Mouse (Mus musculus): Measurements from ENCODE around the gene Heatr1. TPM values are rescaled to one million over a fixed set of nuclear protein-coding genes. Genes with fewer than 3 reads are reported as not detected.

Heatr1 gene
- polyA plus RNA-seq, 1 experiment from 2014 or later = 26.9 TPM

DNA sequence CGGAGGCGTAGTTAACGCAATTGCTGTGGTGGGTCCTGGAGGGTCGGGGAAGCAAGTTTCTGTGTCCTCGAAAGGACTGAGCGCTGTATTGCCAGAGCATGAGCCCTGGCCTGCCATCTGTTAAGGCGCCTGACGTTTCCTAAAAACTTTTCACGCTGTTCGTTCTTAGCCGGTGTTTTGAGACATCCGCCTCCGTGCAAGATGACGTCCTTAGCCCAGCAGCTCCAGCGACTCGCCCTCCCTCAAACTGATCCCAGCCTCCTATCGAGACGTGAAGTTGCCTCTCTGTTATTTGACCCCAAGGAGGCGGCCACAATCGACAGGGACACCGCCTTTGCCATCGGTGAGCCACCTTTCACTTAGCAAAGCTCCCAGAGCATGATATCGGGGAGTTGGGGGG lies 744 bp downstream of the Heatr1 start:
- H3K27ac ChIP-seq (replicated peaks) = no peak overlapping the region; the same call in 1 of the 2 replicates
- no peak for ATAC-seq (ENCODE audit: low FRiP score, low read depth)
- no peaks in the 10 kb centered on the region for H3K9me3 ChIP-seq
- H3K9ac ChIP-seq (replicated peaks) = peak overlapping the region; percentile 72
- peaks cover 10% of the 10 kb centered on the region for H3K27me3 ChIP-seq
- H3K4me2 ChIP-seq (replicated peaks) = peak overlapping the region; percentile 94
- peak overlapping the region; percentile 90 for H3K4me3 ChIP-seq
- H3K4me1 ChIP-seq = peaks cover 8% of the 10 kb centered on the region
- peaks cover 17% of the 10 kb centered on the region for H3K36me3 ChIP-seq
- WGBS = under 1% methylated on average over 23 of the region's 23 CpGs

DNA sequence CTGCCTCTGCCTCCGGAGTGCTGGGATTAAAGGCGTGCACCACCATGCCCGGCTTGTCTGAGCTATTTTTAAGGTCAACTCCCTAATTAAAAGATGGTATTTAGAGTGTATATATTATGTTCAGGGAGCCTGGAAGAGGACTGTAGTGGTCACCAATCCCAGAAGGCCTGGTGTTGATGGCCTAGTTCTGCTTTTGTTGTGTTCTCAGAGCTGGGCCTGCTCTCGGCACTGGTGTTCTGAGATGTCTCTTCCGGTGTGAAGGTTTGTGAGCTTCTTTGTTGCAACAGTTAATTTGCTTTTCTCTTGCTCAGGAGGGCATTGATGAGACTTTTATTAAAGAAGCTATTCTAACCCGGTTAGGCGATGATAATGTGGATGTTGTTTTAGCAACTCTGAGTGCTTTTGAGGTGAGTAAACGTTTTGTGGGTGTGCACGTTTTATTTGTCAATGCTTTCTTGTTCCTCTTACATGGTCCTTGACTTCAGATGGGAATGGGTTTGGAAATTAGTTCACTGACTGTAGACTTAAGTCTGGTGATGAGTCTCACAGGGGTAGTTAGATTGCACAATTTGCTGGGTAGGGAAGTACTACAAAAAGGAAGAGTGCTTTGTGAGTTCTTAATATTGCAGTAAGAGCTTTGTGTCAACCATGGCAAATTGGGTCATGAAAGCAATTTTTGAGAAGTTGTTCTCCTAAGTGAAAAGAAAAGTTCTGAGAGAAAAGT lies 13.7 kb downstream of the Heatr1 start:
- 86% methylated on average over 9 of the region's 9 CpGs for WGBS
- Histone ChIP-seq H3K36me3 (peaks cover 65% of the 10 kb centered on the region), H3K4me1 (no peaks in the 10 kb centered on the region), H3K4me3 (no peak overlapping the region), H3K4me2 (replicated peaks) (no peak overlapping the region), H3K27me3 (no peaks in the 10 kb centered on the region), H3K27ac (replicated peaks) (no peak overlapping the region), H3K9ac (replicated peaks) (no peak overlapping the region), H3K9me3 (no peaks in the 10 kb centered on the region)
- no peak for ATAC-seq (ENCODE audit: low FRiP score, low read depth)

DNA sequence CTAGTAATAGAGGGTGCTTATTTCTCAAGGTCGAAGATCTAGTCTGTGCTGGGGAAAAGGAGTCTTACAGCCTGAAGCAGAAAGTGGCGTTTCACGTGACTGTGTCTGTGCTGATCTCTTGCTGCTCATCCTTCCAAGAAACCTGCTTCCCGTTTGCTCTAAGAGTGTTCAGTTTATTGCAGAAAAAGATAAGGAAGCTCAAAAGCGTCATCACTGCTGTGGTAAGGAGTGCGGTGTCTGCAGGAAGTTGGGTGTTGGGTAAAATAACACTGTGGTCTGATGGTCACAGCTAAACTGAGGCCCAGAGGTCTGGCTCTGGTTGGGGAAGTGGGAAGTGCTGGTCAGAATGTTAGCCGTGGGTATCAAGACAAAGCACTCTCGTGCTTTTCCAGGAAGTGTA lies 17.2 kb downstream of the Heatr1 start:
- H3K4me3 ChIP-seq = no peak overlapping the region
- ATAC-seq (ENCODE audit: low FRiP score, low read depth) = no peak
- H3K27ac ChIP-seq (replicated peaks) = no peak overlapping the region
- no peak overlapping the region for H3K4me2 ChIP-seq (replicated peaks)
- peaks cover 73% of the 10 kb centered on the region for H3K36me3 ChIP-seq
- 89% methylated on average over 8 of the region's 8 CpGs for WGBS
- no peak overlapping the region for H3K9ac ChIP-seq (replicated peaks)
- no peaks in the 10 kb centered on the region for H3K4me1 ChIP-seq
- no peaks in the 10 kb centered on the region for H3K9me3 ChIP-seq
- H3K27me3 ChIP-seq = no peaks in the 10 kb centered on the region

DNA sequence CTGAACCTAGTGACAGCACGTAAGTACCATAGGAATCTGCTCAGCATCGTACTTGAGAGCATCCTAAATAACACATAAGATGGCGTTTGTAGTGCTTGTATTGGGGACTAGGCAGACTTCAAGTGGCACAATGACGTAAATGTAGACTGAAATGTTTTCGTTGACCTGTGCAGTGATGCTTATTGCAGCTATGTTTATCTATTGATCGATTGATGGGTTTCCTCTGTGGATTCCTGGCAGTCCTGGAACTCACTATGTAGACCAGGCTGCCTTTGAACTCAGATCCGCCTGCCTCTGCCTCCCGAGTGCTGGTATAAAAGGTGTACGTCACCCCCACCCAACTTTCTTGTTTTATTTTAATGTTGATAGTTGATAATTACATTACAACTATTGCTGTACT lies 25.8 kb downstream of the Heatr1 start:
- WGBS = 94% methylated on average over 9 of the region's 9 CpGs
- H3K4me3 ChIP-seq = no peak overlapping the region
- no peaks in the 10 kb centered on the region for H3K27me3 ChIP-seq
- H3K27ac ChIP-seq (replicated peaks) = no peak overlapping the region
- no peaks in the 10 kb centered on the region for H3K4me1 ChIP-seq
- ATAC-seq (ENCODE audit: low FRiP score, low read depth) = no peak
- H3K4me2 ChIP-seq (replicated peaks) = no peak overlapping the region
- peaks cover 89% of the 10 kb centered on the region for H3K36me3 ChIP-seq
- no peak overlapping the region for H3K9ac ChIP-seq (replicated peaks)
- no peaks in the 10 kb centered on the region for H3K9me3 ChIP-seq

DNA sequence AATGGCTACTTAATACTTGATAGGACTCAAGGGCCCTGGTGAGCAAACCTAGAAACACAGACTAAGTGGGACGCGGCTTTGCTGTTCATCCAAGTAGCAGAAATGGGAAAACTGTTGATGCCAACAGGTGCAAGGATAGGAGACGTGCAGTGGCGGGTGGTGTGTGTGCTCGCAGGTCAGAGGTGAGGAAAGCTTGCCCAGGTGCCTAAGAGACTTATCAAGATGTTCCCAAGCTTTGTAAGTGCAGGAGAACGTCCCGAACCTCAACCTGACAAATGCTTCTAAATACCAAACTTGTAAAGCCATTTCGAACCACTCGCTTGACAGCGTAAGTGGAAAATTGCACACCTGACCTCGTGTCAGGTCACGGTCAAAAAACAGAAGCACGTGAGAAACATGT lies 33.7 kb downstream of the Heatr1 start:
- no peaks in the 10 kb centered on the region for H3K27me3 ChIP-seq
- H3K36me3 ChIP-seq = peaks cover 93% of the 10 kb centered on the region
- 97% methylated on average over 13 of the region's 13 CpGs for WGBS
- no peak overlapping the region for H3K27ac ChIP-seq (replicated peaks)
- H3K9me3 ChIP-seq = no peaks in the 10 kb centered on the region
- H3K4me2 ChIP-seq (replicated peaks) = no peak overlapping the region
- H3K4me3 ChIP-seq = no peak overlapping the region
- H3K4me1 ChIP-seq = no peaks in the 10 kb centered on the region
- no peak for ATAC-seq (ENCODE audit: low FRiP score, low read depth)
- no peak overlapping the region for H3K9ac ChIP-seq (replicated peaks)

DNA sequence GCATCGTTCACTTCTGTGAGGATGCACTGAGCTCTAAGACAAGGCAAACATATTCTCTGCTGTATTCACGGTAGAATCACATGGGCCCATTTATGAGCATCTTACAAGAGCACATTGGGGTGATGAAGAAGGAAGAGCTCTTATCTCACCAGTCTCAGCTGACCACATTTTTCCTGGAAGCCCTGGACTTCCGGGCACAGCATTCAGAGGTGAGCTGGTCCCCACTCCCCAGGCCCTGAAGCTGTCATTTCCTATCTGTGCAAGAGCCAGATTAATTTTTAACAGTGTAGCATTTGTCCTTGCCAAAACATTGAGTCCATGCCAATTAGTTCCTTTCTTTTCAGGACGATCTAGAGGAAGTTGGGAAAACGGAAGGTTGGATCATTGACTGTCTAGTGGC lies 39.0 kb downstream of the Heatr1 start:
- Histone ChIP-seq H3K4me3 (no peak overlapping the region), H3K4me2 (replicated peaks) (no peak overlapping the region), H3K36me3 (peaks cover 87% of the 10 kb centered on the region), H3K27ac (replicated peaks) (no peak overlapping the region), H3K9me3 (no peaks in the 10 kb centered on the region), H3K4me1 (no peaks in the 10 kb centered on the region), H3K27me3 (no peaks in the 10 kb centered on the region), H3K9ac (replicated peaks) (no peak overlapping the region)
- no peak for ATAC-seq (ENCODE audit: low FRiP score, low read depth)
- 96% methylated on average over 5 of the region's 5 CpGs for WGBS

DNA sequence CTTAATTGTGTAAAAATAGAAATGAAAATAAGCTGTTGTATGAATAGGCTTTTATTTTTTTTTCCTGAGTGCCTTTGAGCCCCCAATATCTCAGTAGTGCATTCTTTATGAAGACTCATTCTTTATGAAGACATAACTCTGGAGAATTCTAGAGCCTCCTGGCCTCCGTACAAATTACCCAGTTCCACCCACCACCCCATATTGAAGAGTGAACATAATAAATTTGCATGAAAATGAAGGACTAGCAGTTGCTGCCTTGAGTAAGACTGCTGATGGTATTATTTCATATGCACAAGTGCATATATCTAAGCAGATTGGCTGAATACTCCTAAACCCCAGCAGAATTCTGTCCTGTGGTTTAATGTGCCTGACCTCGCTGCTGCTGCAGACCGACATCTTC lies 44.8 kb downstream of the Heatr1 start:
- Histone ChIP-seq H3K9ac (replicated peaks) (no peak overlapping the region), H3K4me1 (no peaks in the 10 kb centered on the region), H3K9me3 (no peaks in the 10 kb centered on the region), H3K4me3 (no peak overlapping the region), H3K27me3 (no peaks in the 10 kb centered on the region), H3K4me2 (replicated peaks) (no peak overlapping the region), H3K27ac (replicated peaks) (no peak overlapping the region), H3K36me3 (peaks cover 60% of the 10 kb centered on the region)
- 93% methylated on average over 3 of the region's 3 CpGs for WGBS
- ATAC-seq (ENCODE audit: low FRiP score, low read depth) = no peak

DNA sequence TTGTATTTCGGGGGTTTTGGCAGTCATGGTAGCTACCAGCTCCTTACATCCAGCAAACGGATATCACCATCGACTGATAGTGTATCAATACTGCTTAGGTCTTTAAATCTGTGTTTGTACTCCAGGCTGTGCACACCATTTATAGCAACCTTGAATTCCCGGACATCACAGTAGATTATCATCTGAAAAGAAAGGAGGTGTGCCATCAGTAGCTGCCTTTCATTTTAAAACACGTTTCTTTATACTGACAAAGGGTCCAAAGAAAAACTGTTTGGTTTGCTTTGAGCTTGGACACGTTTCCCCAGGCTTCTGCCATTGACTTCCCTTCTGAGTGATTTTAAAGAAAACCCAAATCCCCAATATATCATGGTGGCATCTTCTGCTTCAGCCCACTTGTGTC lies 46.0 kb downstream of the Heatr1 start:
- Histone ChIP-seq H3K27ac (replicated peaks) (no peak overlapping the region), H3K27me3 (no peaks in the 10 kb centered on the region), H3K4me2 (replicated peaks) (no peak overlapping the region), H3K36me3 (peaks cover 48% of the 10 kb centered on the region), H3K9ac (replicated peaks) (no peak overlapping the region), H3K4me3 (no peak overlapping the region), H3K4me1 (no peaks in the 10 kb centered on the region), H3K9me3 (no peaks in the 10 kb centered on the region)
- no peak for ATAC-seq (ENCODE audit: low FRiP score, low read depth)
- 87% methylated on average over 6 of the region's 6 CpGs for WGBS

DNA sequence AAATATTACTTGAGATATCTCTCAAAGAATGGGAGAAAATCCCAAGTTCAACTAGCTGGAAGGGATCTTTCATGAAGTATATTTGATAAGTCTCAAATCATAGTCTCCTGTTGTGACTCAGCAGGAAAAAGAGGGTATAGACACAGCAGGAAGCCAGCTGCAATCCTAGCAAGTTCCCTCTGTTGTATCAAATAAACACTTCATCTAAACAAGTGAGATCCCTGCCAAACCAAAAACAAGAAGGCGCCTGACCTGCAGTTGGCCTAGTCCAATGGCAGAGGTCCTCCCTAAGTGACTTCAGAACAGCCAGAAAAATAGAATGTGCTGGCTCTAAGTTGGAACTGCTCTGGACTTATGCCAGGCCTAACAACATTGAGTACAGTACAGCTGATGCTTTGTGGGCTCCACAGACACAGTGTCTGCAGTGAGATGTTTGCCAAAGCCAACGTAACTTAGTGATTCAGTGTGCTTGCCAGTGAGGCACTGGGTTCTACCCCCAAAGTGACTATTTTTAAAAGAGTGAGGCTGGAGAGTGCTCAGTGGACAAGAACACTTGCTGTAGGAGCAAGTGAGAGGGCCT lies 47.3 kb downstream of the Heatr1 start:
- ATAC-seq (ENCODE audit: low FRiP score, low read depth) = no peak
- H3K4me3 ChIP-seq = no peak overlapping the region
- WGBS = 81% methylated on average over 2 of the region's 2 CpGs
- H3K27me3 ChIP-seq = no peaks in the 10 kb centered on the region
- peaks cover 39% of the 10 kb centered on the region for H3K36me3 ChIP-seq
- H3K27ac ChIP-seq (replicated peaks) = no peak overlapping the region
- no peaks in the 10 kb centered on the region for H3K4me1 ChIP-seq
- no peak overlapping the region for H3K4me2 ChIP-seq (replicated peaks)
- H3K9me3 ChIP-seq = no peaks in the 10 kb centered on the region
- no peak overlapping the region for H3K9ac ChIP-seq (replicated peaks)

DNA sequence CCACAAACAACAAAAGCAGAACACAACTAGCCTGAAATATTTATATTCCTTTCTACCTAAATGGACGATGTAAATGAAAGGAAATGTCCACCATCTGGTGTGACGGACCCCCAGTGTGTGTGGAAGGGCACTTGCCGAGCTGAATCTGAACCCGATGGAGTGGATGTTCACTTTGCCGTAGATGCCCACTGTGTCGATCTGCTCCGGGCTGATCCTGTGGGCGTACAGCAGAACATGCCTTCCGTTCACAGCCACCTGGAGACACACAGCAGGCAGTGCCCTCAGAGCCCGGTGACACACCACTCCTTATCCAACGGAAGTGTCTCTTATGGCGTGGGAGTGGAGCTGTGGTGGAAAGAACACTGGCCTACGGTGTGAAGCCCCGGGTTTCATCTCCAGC lies 58.3 kb downstream of the Heatr1 start:
- ATAC-seq (ENCODE audit: low FRiP score, low read depth) = no peak
- H3K36me3 ChIP-seq = no peaks in the 10 kb centered on the region
- no peak overlapping the region for H3K4me2 ChIP-seq (replicated peaks)
- no peak overlapping the region for H3K9ac ChIP-seq (replicated peaks)
- no peaks in the 10 kb centered on the region for H3K27me3 ChIP-seq
- no peak overlapping the region for H3K27ac ChIP-seq (replicated peaks)
- WGBS = 92% methylated on average over 14 of the region's 14 CpGs
- no peaks in the 10 kb centered on the region for H3K4me1 ChIP-seq
- H3K9me3 ChIP-seq = no peaks in the 10 kb centered on the region
- no peak overlapping the region for H3K4me3 ChIP-seq

DNA sequence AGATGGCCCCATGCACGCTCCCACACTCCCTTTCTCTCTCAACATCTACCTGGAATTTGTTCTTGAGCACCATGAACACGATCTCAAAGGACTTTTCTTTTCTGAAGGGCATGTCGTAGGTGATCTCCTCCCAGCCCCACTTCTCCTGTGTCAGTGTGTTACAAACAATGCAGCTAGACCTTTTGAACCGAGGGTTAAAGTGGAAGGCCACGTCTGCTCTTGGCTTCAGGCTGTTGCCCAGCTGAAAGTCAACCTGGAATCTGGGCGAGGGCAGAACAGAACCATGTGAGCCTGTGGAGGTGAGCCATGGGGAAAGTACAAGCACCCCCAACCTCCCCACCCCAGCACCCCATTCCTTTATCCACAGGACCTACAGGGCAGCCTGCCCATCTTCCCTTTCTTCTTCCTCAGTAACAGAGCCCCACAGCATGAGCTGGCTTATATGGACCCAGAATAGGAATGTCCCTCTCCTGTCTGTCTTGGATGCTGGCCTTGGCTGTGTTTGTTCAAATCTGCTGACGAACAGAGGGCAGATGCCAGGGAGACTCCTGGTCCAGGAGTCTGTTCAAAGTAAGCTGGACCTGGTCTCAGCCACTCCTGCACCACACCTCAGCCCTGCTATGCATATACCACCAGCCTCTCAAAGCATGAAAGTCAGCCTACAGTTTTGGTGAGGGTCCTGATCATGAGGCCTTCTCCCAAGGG lies 60.0 kb downstream of the Heatr1 start:
- Histone ChIP-seq H3K4me3 (no peak overlapping the region), H3K27ac (replicated peaks) (no peak overlapping the region), H3K9me3 (no peaks in the 10 kb centered on the region), H3K9ac (replicated peaks) (no peak overlapping the region), H3K36me3 (no peaks in the 10 kb centered on the region), H3K4me1 (no peaks in the 10 kb centered on the region), H3K27me3 (no peaks in the 10 kb centered on the region), H3K4me2 (replicated peaks) (no peak overlapping the region)
- WGBS = 79% methylated on average over 7 of the region's 7 CpGs
- ATAC-seq (ENCODE audit: low FRiP score, low read depth) = no peak

DNA sequence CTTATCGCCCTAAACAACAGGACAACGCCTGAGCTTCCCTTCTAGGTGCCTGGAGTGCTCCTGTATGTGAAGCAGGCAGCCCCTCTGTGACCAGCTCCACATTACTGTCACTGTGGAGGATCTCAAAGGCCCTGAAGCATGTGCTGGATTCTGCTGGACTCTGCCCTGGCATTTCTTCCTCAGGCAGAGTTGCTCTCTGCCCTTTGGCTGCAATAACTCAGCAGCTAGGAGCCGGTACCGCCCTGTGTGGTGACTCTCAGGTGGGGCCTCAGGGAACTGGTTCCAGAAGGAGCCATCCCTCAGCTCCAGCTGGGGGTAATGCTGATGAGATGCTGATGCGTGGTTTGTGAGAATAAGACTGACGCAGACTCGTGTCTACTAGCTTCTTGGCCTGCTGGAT lies 61.9 kb downstream of the Heatr1 start:
- ATAC-seq (ENCODE audit: low FRiP score, low read depth) = no peak
- H3K9me3 ChIP-seq = no peaks in the 10 kb centered on the region
- no peak overlapping the region for H3K4me2 ChIP-seq (replicated peaks)
- WGBS = 84% methylated on average over 7 of the region's 7 CpGs
- no peaks in the 10 kb centered on the region for H3K36me3 ChIP-seq
- H3K9ac ChIP-seq (replicated peaks) = no peak overlapping the region
- H3K27ac ChIP-seq (replicated peaks) = no peak overlapping the region
- peaks cover 6% of the 10 kb centered on the region; the same call in 1 of the 2 replicates for H3K4me1 ChIP-seq
- H3K4me3 ChIP-seq = no peak overlapping the region
- H3K27me3 ChIP-seq = no peaks in the 10 kb centered on the region
